Mouse (Mus musculus) kidney, postnatal 36 days (tissue): Measurements from ENCODE around the gene Isy1.

Experiments
- DNase-seq, 2 experiments: peaks; one replicate each; pipeline ENCODE4 v3.0.0; 2021 to 2022; ENCODE audit warnings: mixed read lengths in 2 of 2

The Isy1 gene

GRCm38 (mm10) chr6:87838551-87839197 lies at the start of gene Isy1:
Gene Isy1, minus strand, starts transcription at chr6:87838798.
- DNase-seq = peak; percentile 96 to 97

DNA sequence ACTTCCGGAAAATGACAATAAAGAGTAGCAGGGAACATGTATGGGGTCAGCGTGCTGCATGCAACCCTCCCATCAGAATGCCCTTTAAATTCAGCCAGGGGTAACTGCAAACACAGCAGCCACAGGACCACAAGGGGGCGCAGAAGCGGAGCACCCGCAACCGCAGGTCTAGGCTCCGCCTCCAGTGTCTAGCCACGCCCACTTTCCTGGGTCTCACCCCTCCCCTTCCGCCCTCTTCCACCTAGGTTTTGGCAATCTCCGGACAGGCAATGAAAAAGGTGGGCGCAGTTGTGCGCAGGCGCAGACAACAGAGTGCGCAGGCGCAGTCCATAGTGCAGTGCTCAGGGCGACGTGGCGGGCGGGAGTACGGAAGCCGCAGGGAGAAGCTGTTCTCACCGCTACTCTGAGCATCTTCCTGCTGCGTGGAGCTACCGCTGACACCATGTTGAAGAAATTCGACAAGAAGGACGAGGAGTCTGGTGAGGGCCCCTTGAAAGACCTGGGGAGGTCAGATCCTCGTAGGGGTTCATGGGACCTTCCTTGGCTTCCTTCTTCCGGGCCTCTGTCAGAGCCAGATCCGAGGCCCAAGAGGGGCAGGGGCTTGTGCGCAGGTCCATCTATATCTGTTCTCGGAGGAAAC lies 49.1 kb upstream of the Isy1 start, which contains the start of gene Copg1:
TSS of gene Copg1 (plus strand) at position 221 of the 640 bp plus-strand sequence.
- peak; percentile 99 to 100 for DNase-seq

DNA sequence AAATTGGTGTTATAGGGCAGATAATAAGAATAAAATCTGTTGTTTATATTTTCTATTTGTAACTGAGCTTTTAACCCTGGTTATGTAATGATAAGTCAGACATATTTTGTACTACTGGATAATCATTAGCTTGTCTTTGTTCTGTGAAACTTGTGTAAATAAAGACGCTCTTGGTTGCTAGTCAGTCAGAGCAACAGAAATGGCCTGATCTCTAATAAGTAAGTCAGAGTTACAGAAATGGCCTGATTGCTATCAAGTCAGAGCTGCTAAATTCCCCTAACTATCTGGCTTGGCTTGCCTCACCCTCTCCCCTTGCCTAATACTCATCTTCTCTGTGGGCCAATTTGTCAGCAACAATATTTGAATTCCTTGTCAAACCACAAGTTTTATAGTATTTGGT lies 48.1 kb upstream of the Isy1 start:
- no peak for DNase-seq

DNA sequence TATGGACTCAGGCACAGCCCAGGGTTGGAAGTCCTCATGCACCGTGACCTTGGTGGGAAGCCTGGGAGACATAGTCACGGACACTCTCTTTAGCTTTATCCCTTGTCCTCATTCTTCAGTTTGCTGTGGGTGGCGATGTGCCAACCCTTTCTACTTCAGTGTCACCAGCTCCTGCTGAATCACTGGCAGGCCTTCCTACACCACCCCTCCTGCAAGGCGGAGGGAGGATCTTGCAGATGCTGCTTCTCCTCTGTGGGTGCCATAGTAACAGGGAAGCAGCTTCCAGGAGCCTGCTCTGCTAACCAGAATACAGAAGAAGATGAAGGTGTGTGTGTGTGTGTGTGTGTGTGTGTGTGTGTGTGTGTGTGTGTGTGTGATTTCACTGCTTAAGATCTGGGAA lies 44.2 kb upstream of the Isy1 start:
- no peak for DNase-seq

DNA sequence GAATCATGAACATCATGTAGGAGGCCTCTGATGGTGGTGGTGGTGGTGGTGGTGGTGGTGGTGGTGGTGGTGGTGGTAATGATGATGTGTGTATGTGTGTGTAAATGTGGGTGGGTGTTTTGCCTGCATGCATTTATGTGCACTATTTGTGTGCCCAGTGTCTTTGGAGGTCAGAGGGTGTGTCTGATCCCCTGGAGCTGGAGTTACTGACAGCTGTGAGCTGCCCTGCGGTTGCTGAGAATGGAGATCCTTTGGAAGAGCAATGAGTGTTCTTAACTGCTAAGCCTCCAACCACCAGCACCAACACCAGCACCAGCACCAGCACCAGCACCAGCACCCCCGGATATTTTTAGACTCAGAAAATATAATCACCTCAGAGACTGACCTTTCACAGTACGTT lies 43.6 kb upstream of the Isy1 start:
- no peak for DNase-seq

DNA sequence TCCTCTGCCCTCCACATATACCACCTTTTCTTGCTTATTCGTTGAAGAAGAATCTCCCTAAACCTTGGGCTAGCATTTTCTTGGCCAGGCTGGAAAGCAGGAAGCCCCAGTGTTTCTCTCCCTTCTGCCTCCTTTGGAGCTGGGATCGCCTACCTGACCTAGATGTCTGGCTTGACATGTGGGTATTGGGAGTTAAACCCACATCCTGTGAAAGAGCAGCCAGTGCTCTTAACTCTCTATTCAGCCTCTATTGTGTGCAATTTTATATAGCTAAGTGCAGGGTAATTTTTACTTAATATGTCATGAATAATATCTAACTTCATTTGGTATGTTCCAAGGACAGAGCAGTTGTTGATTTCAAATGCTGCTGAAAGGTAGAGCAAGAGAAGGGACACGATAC lies 41.0 kb upstream of the Isy1 start:
- DNase-seq = no peak

DNA sequence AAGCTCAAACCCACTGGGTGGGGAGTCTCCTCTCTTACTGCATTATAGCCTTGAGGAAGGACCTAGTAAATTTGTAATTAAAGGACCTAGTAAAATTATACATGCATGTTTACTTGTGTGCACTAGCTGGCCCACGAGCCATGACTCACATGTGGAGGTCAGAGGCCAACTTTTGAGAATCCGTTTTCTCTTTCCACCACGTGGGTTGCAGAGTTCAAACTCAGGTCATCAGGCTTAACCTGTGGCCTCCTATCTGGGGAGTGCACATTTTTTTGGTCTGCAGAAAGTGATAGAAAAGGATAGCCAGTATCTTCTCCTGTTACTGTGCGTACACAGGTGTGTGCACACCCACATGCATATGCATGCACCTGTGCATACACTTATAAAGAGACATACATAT lies 40.4 kb upstream of the Isy1 start:
- peak in 1 of 2 experiments; percentile 21 for DNase-seq

GRCm38 (mm10) chr6:87876068-87876643 lies 37.6 kb upstream of the Isy1 start:
- peak; percentile 67 to 69 for DNase-seq

DNA sequence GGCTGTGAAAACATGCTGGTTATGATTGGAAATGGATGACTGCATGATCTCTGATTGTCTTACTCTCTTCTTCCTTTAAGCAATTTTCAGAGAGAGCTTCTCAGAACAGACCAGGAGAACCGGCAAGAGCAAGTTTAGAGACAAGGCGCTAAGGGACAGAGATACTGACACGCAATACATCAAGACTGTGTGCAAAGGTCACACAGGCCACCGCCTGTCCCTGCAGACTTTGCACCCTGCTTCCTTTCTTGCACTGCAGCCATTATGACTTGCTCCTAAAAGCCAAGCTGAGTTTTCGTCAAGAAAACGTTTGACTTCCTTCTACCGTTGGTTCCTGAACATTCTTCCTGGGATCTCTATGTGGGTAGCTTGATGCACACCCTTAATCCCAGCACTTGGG lies 37.0 kb upstream of the Isy1 start:
- peak; percentile 31 to 38 for DNase-seq

GRCm38 (mm10) chr6:87875083-87875482 lies 36.5 kb upstream of the Isy1 start:
- DNase-seq = no peak

DNA sequence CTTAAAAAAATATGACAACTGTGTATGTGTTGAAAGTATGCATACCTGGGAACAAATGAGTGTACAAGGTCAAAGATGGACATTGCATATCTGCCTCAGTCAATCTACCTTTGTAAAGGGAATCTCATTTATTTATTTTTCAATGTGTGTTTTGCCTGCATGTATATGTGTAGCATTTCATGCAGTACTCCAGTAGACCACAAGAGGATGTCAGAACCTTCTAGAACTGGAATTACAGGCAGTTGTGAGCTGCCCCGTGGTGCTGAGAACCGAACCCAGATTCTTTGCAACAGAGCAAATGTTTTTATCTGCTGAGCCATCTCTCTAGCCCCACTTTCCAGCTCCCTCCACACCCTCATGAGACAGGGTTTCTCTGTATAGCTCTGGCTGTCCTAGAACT lies 35.4 kb upstream of the Isy1 start:
- no peak for DNase-seq

GRCm38 (mm10) chr6:87873104-87873503 lies 34.5 kb upstream of the Isy1 start:
- DNase-seq = peak; percentile 55 to 62

DNA sequence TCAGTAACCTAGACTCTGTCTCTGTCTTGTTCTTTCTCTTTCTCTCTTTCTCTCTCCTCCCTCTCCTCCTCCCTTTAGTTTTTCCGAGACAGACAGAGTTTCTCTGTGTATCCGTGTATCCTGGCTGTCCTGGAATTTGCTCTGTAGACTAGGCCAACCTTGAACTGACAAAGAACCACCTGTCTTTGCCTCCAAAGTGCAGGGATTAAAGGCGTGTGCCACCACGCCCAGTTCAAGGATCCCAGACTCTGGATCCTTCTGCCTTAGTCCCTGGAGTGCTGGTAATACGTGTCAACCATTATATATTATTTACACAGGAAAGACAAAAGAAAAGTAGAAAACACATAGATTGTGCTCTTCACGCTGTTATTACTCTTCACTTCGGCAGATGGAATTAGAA lies 32.6 kb upstream of the Isy1 start:
- DNase-seq = no peak

DNA sequence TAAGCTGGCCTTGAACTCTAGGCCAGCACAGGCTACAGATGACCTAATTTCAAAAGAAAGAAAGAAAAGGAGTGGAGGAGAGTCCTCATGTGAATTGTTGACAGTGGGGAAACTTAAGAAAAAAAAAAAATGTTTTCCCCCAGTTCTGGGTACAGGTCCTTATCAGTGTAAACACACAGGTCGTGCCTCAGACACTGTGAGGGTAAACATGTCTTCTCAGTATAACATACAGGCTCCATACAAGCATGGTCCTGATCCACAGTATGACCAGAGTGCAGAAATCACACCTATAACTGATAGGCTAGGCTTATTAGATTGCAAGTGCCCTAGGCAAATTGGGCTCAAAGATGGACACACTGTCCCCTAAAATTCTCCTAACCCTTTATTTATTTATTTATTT lies 31.8 kb upstream of the Isy1 start:
- DNase-seq = no peak

GRCm38 (mm10) chr6:87868871-87869506 lies 30.4 kb upstream of the Isy1 start:
- peak; percentile 58 to 77 for DNase-seq

GRCm38 (mm10) chr6:87867256-87867655 lies 28.7 kb upstream of the Isy1 start:
- DNase-seq = no peak

DNA sequence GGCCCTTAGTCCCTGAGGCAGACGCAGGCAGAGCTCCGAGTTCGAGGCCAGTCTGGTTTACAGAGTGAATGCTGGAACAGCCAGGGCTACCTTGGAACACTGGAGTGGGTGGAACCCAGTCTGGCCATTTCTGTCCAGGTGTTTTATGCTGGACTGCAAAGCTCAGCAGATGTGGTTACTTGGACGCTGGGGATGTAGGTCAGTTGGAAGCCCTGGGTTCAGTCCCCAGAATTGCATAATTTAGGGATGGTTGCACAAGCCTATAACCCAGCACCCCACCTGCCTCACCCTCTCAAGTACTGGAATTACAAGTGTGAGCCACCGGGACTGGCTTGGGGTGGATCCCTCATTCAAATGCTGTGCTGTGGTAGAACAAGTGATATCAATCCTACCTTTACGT lies 27.6 kb upstream of the Isy1 start:
- no peak for DNase-seq

- no peak for DNase-seq
Observed at GRCm38 (mm10) chr6:87857071-87857470, 18.5 kb upstream of the Isy1 start.

DNA sequence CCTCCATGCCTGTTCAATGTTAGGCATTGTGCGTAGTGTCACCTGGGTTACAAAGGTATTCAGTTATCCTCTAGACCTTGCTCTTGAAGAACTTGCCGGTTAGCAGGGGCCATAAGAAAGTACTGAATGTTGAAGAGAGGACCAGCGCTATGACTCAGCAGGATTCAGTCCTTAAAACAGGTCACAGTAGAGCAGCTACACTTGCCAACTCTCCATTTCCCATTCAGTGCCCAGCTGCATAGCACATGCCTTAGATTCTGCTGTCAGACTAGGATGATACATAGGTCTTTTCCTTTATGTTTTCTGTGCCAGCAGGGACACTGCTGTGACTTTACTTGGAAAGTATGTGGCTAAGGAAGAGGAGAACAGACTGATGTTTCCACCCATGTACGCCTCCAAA lies 14.8 kb upstream of the Isy1 start:
- DNase-seq = peak in 1 of 2 experiments; percentile 37

DNA sequence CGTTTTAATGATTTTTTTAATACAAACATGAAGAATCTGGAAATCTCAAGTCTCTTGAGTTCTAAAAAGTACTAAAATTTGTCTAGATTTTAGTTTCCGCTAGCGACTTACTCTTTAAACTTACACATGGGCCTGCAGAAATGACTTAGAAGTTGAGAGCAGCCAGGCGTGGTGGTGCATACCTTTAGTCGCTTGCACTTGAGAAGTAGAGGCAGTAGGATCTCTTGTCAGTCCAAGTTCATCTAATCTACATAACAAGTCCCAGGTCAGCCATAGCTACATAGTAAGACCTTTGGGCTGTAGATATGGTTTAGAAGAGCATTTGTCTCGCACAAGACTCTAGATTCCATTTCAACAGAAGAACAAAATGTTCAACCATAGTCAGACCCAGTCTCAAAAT lies 13.3 kb upstream of the Isy1 start:
- DNase-seq = no peak

- peak; percentile 97 to 99 for DNase-seq
Observed at GRCm38 (mm10) chr6:87850900-87851614, 12.5 kb upstream of the Isy1 start, which contains the start of gene Cnbp. Gene Cnbp, minus strand, starts transcription at chr6:87851106.

- DNase-seq = peak; percentile 33 to 78
Observed at GRCm38 (mm10) chr6:87850155-87850899, 11.7 kb upstream of the Isy1 start.
